Mouse (Mus musculus) limb, embryonic 10.5 days (tissue): ENCODE data around the gene Cdh22. TPM values are rescaled to one million over a fixed set of nuclear protein-coding genes. Genes with fewer than 3 reads are reported as not detected.

ENCODE experiments used
- DNase-seq: peaks from one replicate; pipeline ENCODE4 v3.0.0-alpha.2; 2017; ENCODE audit warnings: low spot score
- H3K27ac ChIP-seq: fragments of 300-500 bp; sonication (generic); 2 replicates; pipeline ENCODE4 v1.5.1; 2016; ENCODE audit warnings: mild to moderate bottlenecking
- H3K27me3 ChIP-seq: fragments of 300-500 bp; sonication (generic); 2 replicates; pipeline ENCODE4 v1.6.1; 2016; ENCODE audit warnings: low read depth, mild to moderate bottlenecking; ENCODE audit not compliant: poor library complexity, severe bottlenecking
- H3K36me3 ChIP-seq: fragments of 300-500 bp; sonication (generic); 2 replicates; pipeline ENCODE4 v1.6.1; 2016; ENCODE audit warnings: mild to moderate bottlenecking, moderate library complexity
- H3K4me1 ChIP-seq: fragments of 300-500 bp; sonication (generic); 2 replicates; pipeline ENCODE4 v1.6.1; 2016
- H3K4me3 ChIP-seq: fragments of 300-500 bp; sonication (generic); 2 replicates; pipeline ENCODE4 v1.5.1; 2016; ENCODE audit warnings: mild to moderate bottlenecking, moderate library complexity
- H3K9me3 ChIP-seq: fragments of 300-500 bp; sonication (generic); replicated peaks from 2 replicates; pipeline ENCODE4 v1.6.1; 2016; ENCODE audit warnings: mild to moderate bottlenecking
- whole genome bisulfite sequencing: fragments of 180-500 bp; shearing (Covaris S2); methylation state at CpG from one replicate; pipeline ENCODE4 v1.1.7; 2016; 5-methylcytosine and 5-hydroxymethylcytosine counted together
- polyA plus RNA-seq: library from polyadenylated mRNA; unstranded; fragments of >200 nt; fragmentation: Nextera tagmentation; extraction: Ambion mirVana; gene quantifications from 2 replicates; pipeline ENCODE4 v1.2.1, GENCODE M21; 2016

Cdh22 gene
- polyA plus RNA-seq, 1 experiment from 2014 or later: 0.94 TPM

GRCm38 (mm10) chr2:165157900-165158299 lies 76.8 kb downstream of the Cdh22 start:
- Histone ChIP-seq H3K36me3 (no peaks in the 10 kb centered on the region), H3K4me1 (peaks cover 16% of the 10 kb centered on the region), H3K27ac (no peak overlapping the region), H3K4me3 (no peak overlapping the region), H3K27me3 (peaks cover 55% of the 10 kb centered on the region), H3K9me3 (no peaks in the 10 kb centered on the region)
- 78% methylated on average over 11 of the region's 11 CpGs for WGBS
- DNase-seq: no peak

DNA sequence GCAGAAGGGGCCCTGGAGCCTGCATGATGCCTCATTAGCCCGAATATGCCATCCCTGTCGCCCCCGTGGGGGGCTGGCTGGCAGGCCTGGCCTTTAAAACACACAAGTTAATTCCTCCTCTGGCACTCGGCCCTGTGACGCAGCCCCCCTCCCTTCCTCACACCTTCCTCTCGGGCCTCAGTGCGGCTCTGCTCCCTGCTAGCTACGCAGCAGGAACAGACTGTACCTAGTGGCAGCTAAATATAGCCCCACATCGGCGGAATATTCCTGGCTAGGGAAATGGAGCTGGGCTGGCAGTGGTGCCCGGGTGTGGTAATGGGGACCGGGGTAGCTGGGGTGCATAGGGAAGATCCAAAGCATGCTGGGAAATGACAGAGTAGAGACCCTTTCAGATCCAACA lies 81.6 kb downstream of the Cdh22 start:
- H3K36me3 ChIP-seq: no peaks in the 10 kb centered on the region
- H3K27me3 ChIP-seq: peaks cover 62% of the 10 kb centered on the region
- H3K9me3 ChIP-seq: no peaks in the 10 kb centered on the region
- H3K27ac ChIP-seq: no peak overlapping the region
- H3K4me3 ChIP-seq: no peak overlapping the region
- no peak for DNase-seq
- 27% methylated on average over 12 of the region's 12 CpGs for WGBS
- peaks cover 12% of the 10 kb centered on the region for H3K4me1 ChIP-seq

GRCm38 (mm10) chr2:165149741-165150140 lies 84.9 kb downstream of the Cdh22 start:
- DNase-seq: no peak
- Histone ChIP-seq H3K9me3 (no peaks in the 10 kb centered on the region), H3K27me3 (peaks cover 70% of the 10 kb centered on the region), H3K4me1 (peaks cover 12% of the 10 kb centered on the region), H3K27ac (no peak overlapping the region), H3K36me3 (no peaks in the 10 kb centered on the region), H3K4me3 (no peak overlapping the region)
- 71% methylated on average over 3 of the region's 3 CpGs for WGBS

DNA sequence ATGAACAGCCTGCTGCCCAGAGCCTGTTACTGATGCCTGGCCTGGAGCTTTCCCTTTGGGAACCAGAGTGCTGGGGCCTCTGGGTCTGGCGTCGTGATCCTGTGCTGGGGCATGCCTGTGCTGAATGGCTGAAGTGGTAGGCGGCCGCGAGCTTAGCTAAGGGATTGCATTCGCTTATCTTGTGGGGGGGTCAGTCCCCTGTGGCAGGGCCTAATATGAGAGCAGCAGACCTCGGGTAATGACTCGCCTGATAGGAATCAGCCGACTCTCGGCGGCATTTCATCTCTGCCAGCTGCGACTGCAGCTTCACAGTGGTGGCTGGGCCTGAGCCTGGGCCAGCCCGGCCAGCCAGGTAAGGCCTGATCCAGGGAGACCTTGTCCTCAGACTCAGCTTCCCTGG lies 88.8 kb downstream of the Cdh22 start:
- 73% methylated on average over 13 of the region's 13 CpGs for WGBS
- peaks cover 18% of the 10 kb centered on the region for H3K4me1 ChIP-seq
- no peaks in the 10 kb centered on the region for H3K36me3 ChIP-seq
- no peak overlapping the region for H3K4me3 ChIP-seq
- H3K9me3 ChIP-seq: no peaks in the 10 kb centered on the region
- H3K27me3 ChIP-seq: peaks cover 81% of the 10 kb centered on the region
- no peak overlapping the region for H3K27ac ChIP-seq
- no peak for DNase-seq

- Histone ChIP-seq H3K4me1 (peaks cover 40% of the 10 kb centered on the region), H3K27ac (no peak overlapping the region), H3K36me3 (no peaks in the 10 kb centered on the region), H3K4me3 (no peak overlapping the region), H3K9me3 (no peaks in the 10 kb centered on the region), H3K27me3 (peaks cover 81% of the 10 kb centered on the region)
- WGBS: 72% methylated on average over 14 of the region's 14 CpGs
- DNase-seq: no peak
Observed at GRCm38 (mm10) chr2:165143487-165143886, 91.2 kb downstream of the Cdh22 start.

- Histone ChIP-seq H3K36me3 (no peaks in the 10 kb centered on the region), H3K4me3 (0 out of 2 replicates have a peak overlapping the region, but pooled peaks have one; percentile 13), H3K4me1 (peaks cover 65% of the 10 kb centered on the region), H3K9me3 (no peaks in the 10 kb centered on the region), H3K27me3 (peaks cover 78% of the 10 kb centered on the region), H3K27ac (peak overlapping the region; percentile 81)
- DNase-seq: peak; percentile 48
- 22% methylated on average over 16 of the region's 16 CpGs for WGBS
Observed at GRCm38 (mm10) chr2:165136049-165136448, 98.6 kb downstream of the Cdh22 start.

DNA sequence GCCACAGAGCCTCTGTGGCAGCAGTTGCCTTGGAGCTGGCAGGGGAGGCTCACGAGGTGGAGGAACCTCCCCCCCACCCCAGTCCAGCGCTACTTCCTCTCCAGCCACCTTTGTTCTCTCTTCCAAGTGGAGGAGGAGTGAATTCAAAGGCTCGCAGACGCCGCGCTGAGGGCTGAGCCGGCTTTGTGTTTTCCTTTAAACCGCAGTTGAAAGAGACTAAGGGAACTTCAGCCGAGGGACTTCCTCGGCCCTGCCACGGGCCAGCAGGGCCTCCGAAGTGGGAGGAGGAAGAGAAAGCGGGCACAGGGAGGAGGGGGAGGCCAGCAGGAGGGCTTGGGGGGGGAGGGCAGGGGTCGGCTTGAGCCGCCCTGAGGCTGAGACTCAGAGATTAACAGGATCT lies 101.1 kb downstream of the Cdh22 start:
- Histone ChIP-seq H3K27ac (peak overlapping the region; percentile 86), H3K4me3 (peak overlapping the region; percentile 32), H3K36me3 (no peaks in the 10 kb centered on the region), H3K27me3 (peaks cover 82% of the 10 kb centered on the region), H3K4me1 (peaks cover 47% of the 10 kb centered on the region), H3K9me3 (no peaks in the 10 kb centered on the region)
- peak; percentile 61 for DNase-seq
- under 1% methylated on average over 15 of the region's 15 CpGs for WGBS

DNA sequence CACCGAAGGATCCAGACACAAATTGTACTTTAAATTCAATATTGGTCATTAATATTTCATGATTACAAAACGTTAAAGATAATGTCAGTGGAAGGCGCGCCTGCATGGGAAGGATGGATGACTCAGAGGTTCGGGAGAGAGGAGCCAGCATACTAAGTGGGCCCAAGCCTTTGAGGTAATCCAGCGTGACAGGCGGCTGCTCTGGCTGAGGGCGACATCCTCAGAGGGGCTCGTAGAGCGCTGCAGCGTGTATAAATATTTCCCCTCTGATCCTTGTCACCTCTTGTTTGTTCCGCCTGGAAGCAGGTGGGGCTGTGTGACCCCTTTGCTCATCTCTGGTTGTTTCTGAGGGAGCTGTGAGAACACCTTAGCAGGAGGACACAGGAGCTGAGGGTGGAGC lies 103.2 kb downstream of the Cdh22 start:
- no peak overlapping the region for H3K27ac ChIP-seq
- H3K36me3 ChIP-seq: no peaks in the 10 kb centered on the region
- no peak overlapping the region for H3K4me3 ChIP-seq
- no peaks in the 10 kb centered on the region for H3K9me3 ChIP-seq
- peaks cover 41% of the 10 kb centered on the region for H3K4me1 ChIP-seq
- DNase-seq: no peak
- H3K27me3 ChIP-seq: peaks cover 93% of the 10 kb centered on the region
- 50% methylated on average over 12 of the region's 12 CpGs for WGBS

GRCm38 (mm10) chr2:165129189-165129588 lies 105.5 kb downstream of the Cdh22 start:
- no peaks in the 10 kb centered on the region for H3K36me3 ChIP-seq
- H3K27me3 ChIP-seq: peaks cover 94% of the 10 kb centered on the region
- H3K4me1 ChIP-seq: peaks cover 31% of the 10 kb centered on the region
- no peak for DNase-seq
- WGBS: 46% methylated on average over 4 of the region's 4 CpGs
- H3K9me3 ChIP-seq: no peaks in the 10 kb centered on the region
- H3K4me3 ChIP-seq: no peak overlapping the region
- no peak overlapping the region for H3K27ac ChIP-seq

DNA sequence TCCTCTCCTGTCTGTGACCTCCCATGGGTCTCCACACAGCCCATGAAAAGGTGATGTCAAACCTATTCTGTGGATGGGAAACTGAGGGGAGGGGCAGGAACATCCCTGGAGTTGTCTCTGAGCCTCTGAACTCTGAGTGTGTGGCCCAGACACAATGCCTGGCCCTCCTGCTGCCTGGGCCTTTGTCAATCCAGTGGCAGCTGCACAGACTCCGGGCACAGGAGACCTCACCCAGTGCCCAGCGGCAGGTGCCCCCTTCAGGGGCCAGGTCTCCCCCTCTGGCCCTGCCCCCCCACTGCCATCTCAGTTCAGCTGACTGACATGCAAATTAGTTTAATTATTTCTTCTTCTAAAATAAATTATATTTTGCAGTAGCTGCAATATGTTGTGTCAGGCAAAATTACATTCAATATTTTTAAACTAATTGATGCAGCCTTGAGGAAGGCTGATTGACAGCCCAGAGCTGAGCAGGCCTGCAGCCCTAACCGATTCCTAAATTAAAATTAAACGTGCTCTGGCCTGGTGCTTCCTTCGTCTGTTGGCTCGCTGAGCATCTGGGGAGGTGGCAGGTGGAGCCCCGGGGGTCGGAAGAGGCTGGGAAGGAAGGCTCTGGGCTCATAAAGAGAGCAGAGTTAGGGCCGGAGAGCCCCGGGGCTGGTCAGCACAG lies 107.6 kb downstream of the Cdh22 start:
- DNase-seq: no peak
- no peak overlapping the region for H3K27ac ChIP-seq
- WGBS: 43% methylated on average over 10 of the region's 10 CpGs
- no peaks in the 10 kb centered on the region for H3K9me3 ChIP-seq
- no peak overlapping the region for H3K4me3 ChIP-seq
- H3K27me3 ChIP-seq: peaks cover 94% of the 10 kb centered on the region
- H3K4me1 ChIP-seq: peaks cover 17% of the 10 kb centered on the region
- no peaks in the 10 kb centered on the region for H3K36me3 ChIP-seq

DNA sequence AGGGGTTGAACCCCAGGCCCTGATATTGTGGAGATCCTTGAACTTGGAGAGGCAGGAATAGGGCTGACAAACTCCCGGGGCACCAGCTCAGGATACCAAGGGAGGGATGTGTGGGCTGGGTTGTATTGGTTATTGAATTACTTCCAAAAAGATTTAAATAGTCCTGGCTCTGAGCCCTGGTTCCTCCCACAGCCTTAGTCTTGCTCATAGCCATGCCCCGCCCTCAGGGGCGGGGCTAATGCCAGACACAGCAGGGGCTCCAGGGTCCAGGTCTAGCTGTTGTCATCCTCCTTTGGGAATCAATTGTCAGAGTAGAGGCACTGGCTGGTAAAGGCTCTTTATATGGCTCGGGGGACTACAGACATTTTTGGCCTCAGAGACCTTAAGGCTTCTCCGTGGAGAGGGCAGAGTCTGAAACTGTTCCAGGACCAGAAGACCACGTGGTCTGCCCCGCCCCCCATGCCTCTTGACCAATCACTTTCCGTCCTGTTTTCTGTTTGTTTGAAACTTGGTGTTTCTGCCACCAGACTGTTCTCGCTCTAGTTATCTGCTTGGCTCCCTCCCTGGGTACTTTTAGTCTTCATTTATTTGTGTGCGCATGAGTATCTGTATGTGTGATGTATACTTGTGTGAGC lies 113.3 kb downstream of the Cdh22 start:
- DNase-seq: no peak
- 37% methylated on average over 10 of the region's 10 CpGs for WGBS
- peaks cover 93% of the 10 kb centered on the region for H3K27me3 ChIP-seq

GRCm38 (mm10) chr2:165120765-165121164 lies 113.9 kb downstream of the Cdh22 start:
- WGBS: 78% methylated on average over 9 of the region's 9 CpGs

More for the DNA sequence above, 113.3 kb downstream of the Cdh22 start:
- Histone ChIP-seq H3K4me1 (peaks cover 13% of the 10 kb centered on the region; the same call in 1 of the 2 replicates), H3K36me3 (no peaks in the 10 kb centered on the region), H3K27ac (no peak overlapping the region), H3K9me3 (no peaks in the 10 kb centered on the region), H3K4me3 (no peak overlapping the region)

DNA sequence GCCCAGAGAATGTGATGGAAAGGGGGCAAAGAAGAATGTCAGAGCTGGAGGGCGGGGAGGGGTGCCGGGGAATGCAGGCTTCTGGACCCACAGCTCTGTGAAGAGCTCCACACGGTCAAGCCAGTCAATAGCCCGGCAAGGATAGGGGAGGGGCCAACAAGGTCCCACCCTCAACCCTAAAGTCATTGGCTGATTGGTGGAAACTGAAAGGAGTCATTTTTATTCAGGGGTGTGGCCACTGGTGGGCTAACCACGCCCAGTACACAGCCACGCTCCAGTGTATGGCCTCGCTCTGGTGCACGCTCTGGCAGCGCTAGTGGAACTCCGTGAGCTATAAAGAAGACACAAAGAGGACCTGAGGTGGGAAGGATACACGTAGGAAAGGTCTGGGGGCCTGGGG lies 120.9 kb downstream of the Cdh22 start:
- Histone ChIP-seq H3K36me3 (no peaks in the 10 kb centered on the region), H3K4me1 (peaks cover 20% of the 10 kb centered on the region), H3K9me3 (no peaks in the 10 kb centered on the region), H3K27ac (no peak overlapping the region), H3K27me3 (peaks cover 100% of the 10 kb centered on the region), H3K4me3 (no peak overlapping the region)
- 18% methylated on average over 11 of the region's 11 CpGs for WGBS
- no peak for DNase-seq

More at GRCm38 (mm10) chr2:165120765-165121164, 113.9 kb downstream of the Cdh22 start:
- Histone ChIP-seq H3K4me3 (no peak overlapping the region), H3K4me1 (peaks cover 16% of the 10 kb centered on the region; the same call in 1 of the 2 replicates), H3K27ac (no peak overlapping the region), H3K9me3 (no peaks in the 10 kb centered on the region), H3K27me3 (peaks cover 93% of the 10 kb centered on the region), H3K36me3 (no peaks in the 10 kb centered on the region)
- no peak for DNase-seq
